Mouse (Mus musculus) cerebellum, postnatal 14 days (tissue): ENCODE data around the gene Pard3.

Experiments used
- DNase-seq, 2 experiments: peaks; one replicate each; pipeline ENCODE4 v3.0.0; 2021; ENCODE audit warnings: mixed read lengths in 2 of 2

The Pard3 gene

GRCm38 (mm10) chr8:127184025-127184424 is 120.3 kb downstream of the Pard3 start:
- DNase-seq = no peak

DNA sequence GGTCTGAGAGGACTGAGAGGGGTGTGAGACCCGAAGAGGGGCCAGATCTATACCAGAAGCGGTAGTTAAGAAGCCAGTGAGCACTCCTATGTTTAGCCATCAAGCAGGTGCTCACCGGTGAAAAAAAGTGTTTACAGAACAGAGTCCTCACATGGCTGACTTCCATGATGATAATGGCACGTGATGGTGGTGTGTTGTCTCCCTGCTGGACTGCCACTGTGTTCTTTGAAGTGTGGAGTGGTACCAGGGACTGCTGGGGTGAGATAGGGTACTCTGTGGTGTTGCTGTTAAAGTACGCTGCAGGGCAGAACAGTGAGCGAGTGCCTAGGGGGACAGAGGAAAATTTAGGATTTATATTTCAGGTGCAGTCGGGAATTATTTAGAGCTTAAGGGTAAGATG is 122.2 kb downstream of the Pard3 start:
- no peak for DNase-seq

DNA sequence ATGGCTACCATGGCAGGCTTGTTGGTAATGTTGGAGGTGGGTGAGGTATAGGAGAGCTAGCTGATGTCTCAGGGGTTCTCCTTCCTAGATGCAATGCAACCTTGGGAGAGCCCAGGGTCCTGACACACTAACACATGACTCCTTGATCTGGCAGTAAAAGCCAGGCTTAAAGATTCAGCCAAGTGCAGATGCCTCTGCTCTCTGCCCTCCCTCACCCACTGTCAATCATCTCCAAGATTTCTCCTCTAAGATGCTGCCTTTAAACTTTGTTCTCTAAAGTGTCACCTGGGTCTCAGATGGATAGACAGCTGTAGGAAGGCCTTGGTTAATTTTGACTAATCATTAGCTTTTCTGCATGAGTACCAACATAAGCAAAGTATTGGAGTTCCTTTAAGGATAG is 125.0 kb downstream of the Pard3 start:
- no peak for DNase-seq

- peak; percentile 76 to 82 for DNase-seq
Measured at GRCm38 (mm10) chr8:127190350-127190749, 126.7 kb downstream of the Pard3 start.

GRCm38 (mm10) chr8:127191387-127191786 is 127.7 kb downstream of the Pard3 start:
- DNase-seq = peak; percentile 77 to 78

- no peak for DNase-seq
Measured at GRCm38 (mm10) chr8:127191824-127192223, 128.1 kb downstream of the Pard3 start.

DNA sequence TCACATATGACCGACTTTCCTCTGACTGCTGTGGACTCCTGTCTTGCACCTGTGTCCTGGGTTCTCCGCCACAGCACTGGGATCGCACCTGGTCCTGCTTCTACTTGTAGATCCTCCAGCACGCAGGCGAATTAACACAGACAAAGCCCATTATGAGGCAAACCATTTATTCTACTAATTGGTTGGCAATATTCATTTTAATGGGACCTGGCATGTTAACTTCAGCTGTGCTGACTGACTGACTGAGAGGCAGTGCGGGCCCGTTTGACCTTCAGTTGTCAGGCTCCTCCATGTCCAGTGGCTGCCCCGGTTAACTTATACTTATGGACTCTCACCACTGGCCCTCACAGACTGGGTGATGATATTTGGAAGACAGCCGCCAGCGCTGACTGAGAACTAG is 128.6 kb downstream of the Pard3 start:
- no peak for DNase-seq

DNA sequence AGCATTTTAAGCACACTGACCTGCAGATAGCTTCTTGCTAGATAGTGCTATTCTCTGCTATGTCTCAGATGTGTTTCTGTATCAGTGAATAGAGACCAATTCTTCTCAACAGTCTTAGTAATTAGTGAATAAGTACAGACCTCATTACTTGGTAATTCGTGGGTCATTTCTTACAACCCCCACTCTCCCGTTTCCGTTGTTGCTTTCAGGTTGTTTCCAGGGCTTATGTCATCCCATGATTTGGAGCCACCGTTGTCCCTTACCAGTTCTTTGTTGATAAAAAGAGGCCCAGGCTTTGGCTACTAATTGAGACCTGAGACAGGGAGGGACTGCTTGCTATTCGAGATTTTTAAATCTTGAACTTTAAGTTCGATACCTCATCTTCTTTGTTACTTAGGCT is 129.7 kb downstream of the Pard3 start:
- no peak for DNase-seq

DNA sequence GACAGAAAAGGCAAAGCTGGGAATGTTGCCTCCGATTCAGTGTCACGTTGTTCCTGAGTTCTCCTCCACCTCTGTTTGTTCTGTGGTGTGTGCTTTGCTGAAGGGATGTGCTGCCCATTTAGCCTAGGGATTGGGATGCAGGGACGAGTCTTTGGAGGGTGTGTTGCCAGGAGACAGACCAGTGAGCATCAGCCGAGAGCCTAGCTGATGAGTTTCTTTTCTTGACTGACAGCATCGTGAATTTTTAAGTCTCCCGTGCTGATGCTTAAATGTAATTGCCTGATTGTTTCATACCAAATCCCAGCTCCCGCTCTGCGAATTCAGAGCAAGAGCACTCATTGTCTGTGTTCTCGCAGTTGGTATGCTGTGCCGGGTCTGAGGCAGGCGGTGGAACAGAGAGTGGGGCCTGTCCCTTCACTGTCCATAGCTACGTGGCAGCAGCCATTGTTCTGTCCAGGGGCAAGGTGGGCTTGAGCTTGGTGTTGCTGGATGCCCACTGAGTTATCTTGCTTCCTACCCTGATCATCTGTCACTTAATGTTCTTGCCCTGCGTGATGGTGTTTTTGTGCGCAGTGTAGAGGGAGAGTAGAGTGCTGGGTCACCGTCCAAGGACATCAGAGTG is 131.2 kb downstream of the Pard3 start:
- DNase-seq = no peak

DNA sequence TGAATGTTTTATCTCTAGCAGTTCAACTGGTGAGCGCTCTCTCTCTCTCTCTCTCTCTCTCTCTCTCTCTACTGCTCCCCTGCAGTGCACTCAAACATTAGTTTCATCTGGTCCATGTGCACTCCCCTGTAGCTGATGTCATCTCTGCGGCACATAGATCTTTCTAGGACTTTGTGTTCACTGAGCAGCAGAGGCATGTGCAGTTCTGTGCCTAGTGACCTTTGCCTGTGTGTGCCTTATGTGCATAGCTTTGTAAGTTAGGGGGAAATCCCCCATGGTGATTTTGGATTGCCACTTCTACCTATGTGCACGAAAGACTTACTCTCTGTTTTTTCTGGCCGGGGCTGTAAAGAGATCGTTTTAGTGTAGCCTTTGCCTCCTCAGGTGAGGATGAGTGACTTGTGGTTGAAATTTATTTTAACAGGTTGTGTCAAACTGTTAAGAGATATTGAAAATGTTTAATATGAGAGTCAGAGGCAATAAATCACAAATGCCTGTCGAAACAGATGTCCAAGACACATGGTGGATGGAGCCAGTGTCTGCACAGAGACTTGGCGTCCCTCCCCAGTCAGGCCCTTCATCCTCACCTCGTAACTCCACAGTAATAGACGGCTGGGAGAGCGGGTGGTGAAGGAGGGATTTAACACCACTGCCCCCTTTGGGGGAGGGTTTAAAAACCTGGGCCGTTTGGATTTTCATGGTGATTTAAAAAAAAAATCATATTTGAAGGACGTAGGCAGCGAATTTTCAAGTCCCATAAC is 133.0 kb downstream of the Pard3 start:
- no peak for DNase-seq

DNA sequence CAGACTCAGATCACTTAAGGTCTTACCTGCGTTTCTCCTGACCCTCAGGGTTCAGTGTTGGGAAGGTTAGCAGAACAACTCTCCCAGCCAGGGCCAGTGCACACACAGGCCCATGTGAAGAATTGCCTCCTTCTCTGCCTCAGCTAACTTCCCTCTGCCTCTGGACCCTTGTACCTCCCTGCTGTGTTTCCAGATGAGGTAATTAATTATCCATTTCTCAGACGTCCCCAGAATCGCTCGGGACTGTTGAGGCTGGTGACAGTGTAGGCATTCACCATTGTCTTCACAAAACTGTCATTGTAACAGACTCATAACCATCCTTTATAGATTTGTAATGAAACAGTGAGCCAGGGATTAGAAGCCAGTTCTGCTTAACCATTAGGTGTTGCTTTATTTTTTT is 143.8 kb downstream of the Pard3 start:
- DNase-seq = no peak

- peak in 1 of 2 experiments; percentile 19 for DNase-seq
Measured at GRCm38 (mm10) chr8:127210621-127211020, 146.9 kb downstream of the Pard3 start.

DNA sequence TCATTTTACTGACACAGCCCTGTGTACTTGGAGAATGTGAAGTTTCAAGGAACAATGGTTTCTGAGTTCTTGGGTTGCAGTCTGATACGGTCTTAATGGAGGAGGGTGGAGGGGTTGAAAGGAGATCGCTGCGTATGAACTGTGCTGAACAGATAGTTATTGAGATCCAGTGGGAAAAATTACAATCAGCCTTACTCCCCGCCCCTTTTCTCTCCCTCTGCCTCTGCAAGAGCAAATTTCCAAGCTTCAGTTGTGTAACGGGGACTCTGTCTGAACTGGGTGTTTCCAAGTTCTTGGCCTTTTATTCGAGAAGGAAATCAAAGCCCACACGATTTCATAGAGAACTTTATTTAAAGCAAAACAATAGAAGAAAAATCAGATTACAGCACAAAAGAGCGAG is 150.6 kb downstream of the Pard3 start:
- no peak for DNase-seq

DNA sequence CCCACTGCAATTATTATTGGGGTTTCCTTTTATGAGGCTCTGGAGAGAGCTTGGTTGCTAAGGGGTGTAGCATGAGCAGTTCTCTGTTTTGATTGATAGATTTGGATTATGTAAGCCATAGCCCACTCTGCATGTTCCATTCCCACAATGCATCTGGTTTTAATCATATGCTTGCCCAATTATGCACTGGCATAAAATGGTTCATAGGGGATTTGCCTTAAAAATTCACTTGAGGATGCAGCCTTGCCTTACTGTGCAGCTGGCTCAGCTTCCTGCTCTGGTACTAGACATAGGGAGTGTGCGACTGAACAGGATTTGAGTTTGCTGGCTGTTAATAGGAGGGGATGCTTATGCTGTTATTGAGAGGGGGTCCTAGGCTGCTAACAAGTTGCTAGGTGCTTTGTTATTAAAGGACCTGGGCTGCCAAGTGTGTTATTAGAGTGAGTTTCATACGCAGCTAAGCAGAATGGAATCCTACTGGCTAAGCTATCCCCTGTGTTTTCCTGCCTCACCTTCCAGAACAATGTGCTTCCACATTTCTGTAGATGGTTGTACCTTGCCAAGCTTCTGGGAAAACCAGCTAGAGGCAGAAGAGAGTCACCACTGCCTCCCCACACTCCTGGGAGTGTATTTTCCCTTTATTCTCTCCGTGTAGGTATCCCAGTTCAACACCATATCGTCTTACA is 151.2 kb downstream of the Pard3 start:
- DNase-seq = no peak

DNA sequence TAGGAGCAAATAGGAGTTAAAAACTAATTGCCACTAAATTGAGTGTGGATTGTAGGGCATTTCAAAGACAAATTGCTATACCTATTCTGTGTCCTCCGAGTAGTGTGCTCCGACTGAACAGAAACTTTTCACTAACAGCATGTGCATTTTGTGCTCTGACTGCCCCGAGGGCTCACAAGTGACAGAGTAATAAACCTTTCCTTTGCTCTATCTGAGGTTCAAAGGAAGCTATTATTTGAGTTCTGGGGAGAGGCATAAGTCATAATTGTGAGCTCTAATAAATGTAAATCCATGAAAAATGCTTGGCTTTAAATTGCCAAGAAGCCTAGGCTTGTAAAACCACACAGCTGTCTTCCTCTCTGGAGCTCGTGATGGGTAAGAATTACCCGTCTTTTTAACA is 156.5 kb downstream of the Pard3 start:
- no peak for DNase-seq

GRCm38 (mm10) chr8:127220615-127221014 is 156.9 kb downstream of the Pard3 start:
- DNase-seq = no peak

DNA sequence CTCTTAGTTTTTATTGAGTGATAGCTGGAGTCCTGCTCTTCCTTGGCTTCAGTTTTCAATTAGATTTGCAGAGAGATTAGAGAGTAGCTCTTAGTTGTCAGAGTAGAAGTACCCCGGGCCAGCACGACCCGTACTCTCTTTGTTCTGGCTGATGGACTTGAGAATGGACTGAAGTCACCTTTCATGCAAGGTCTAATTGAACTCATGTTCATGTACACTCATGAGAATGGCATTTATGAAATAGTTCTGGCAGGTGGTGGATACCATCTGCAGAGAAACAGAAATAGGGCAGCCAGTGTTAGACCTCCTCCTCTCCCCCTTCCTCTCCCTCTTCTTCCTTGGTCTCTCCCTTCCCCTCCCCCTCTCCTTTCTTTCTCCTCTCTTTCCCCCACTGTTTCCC is 158.7 kb downstream of the Pard3 start:
- DNase-seq = no peak

- no peak for DNase-seq
Measured at GRCm38 (mm10) chr8:127226996-127227395, 163.3 kb downstream of the Pard3 start.

DNA sequence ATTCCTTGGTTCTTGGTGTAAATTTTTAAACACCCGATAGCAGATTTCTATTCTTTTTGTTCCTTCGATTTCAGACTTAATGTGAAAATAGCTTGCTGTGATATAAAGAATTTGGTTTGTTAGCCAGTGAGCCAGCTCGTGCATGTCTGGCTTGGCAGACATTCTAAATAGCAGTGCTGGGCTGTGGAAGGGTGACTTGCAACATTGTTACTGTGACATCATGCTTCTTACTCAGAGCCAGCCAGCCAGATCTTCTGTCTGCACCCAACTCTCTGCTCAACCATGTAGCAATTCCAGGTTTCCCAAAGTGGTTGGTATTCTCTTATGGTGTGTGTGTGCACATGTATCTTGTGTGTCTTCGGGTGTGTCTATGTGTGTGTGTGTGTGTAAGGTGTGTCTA is 163.7 kb downstream of the Pard3 start:
- no peak for DNase-seq

- DNase-seq = no peak
Measured at GRCm38 (mm10) chr8:127229325-127230232, 165.9 kb downstream of the Pard3 start.

DNA sequence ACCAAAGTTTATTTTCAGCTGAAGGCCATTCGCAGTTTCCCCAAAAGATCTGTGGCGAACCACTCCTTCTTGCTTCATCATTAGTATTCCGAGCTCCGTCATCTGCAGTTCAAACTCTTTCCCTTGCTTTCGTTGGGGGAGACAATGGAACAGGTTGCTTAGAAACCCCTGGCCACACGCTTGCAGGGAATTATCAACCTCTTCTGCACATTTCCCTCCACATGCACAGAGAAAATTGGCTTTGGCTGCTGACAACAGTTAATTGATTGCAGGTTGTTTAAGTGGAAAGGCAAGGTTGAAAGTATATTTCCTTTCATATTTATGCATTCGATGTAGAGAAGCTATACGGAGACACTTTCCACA is 166.5 kb downstream of the Pard3 start:
- no peak for DNase-seq

GRCm38 (mm10) chr8:127243351-127243750 is 179.7 kb downstream of the Pard3 start:
- DNase-seq = no peak

- no peak for DNase-seq
Measured at GRCm38 (mm10) chr8:127243841-127244240, 180.1 kb downstream of the Pard3 start.
